Mouse (Mus musculus) layer of hippocampus, adult 9-10 months (tissue): ENCODE measurements around the gene Snx12.
"Not testable (repeated sequence)": the region's sequence is repeated elsewhere in the genome, so short reads cannot be mapped to it uniquely, and the experiment has no call there.

Source experiments
- DNase-seq: peaks from one replicate; pipeline ENCODE4 v3.0.0; 2022; ENCODE audit warnings: low spot score

Snx12 gene

DNA sequence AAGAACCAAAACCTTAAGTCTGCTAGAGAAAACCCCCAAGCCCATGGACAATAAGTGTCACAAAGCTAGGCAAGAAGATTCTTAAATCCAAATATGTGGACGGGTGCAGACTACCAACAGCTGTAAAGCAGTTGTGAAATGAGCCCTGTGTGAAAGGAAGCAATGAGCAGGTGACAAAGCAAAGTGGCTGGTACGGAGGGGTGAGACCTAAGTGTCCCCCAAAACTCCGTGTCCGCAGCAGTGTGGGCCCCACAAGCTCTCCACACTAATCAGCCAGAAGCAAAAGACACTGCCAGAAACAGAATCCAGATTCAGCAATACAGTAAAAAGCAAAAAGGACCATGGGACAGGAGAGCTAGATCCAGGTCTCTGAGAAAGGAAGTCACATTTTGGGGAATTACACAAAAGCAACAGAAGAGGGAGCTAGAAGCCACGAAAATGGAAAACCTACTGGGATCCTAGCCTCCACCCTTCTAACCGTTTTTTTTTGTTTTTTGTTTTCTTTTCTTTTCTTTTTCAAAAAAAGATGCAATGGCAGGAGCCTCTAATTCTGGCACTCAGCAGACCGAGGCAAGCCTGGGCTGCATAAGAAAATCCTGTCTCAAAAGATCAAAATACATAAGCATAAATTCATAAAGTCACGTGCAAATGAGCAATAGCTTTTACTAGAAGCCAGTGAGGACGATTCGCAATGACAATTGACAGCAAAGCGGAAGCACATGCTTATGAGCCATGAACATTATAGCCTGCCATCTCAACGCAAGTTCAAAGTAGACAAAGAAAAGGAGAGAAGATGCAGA, 90.2 kb downstream of the Snx12 start:
- peak; percentile 35 for DNase-seq

GRCm38 (mm10) chrX:101131001-101131400, 91.4 kb downstream of the Snx12 start:
- DNase-seq = peak; percentile 63

GRCm38 (mm10) chrX:101128559-101128958, 93.8 kb downstream of the Snx12 start:
- no peak for DNase-seq

DNA sequence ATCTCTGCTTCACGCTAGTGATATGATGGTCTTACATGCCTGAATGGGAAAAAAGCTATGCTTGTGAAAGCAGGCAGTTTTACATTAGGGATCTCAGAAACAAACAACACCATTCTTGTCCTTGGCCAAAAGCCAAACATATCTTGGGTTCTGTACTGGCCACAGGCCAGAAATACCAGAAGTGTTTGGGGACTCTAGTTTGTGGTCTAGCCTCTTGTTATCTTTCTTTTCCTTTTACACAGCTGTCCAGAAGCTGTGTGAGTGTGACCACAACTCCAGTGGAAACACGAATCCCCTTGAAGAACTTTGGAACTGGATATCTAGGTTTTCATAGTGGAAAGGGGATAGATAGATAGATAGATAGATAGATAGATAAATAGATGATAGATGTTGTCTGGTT, 95.4 kb downstream of the Snx12 start:
- DNase-seq = no peak

- no peak for DNase-seq
Measured at GRCm38 (mm10) chrX:101126474-101126955, 95.8 kb downstream of the Snx12 start.

- no peak for DNase-seq
Measured at GRCm38 (mm10) chrX:101120546-101120945, 101.8 kb downstream of the Snx12 start.

DNA sequence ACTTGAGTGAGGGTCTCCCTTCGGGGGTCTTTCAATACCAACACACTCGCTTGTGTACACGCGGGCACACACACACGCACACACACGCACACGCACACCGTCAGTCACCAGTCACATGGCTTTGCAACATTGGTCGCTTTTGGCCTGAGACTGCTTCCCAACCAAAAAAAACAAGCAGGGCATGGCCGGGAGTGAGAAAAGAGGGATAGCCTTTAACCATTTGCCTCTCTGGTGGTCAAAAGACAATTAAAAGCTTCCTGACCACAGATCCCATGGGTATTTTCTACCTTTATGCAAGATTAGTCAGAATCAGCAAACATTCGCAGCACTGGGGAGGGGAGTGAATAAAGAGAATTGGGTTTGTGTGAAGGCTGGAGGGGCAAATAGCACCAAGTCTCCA, 136.4 kb downstream of the Snx12 start, which contains the start of gene Slc7a3:
Slc7a3 (minus strand) TSS at position 101 of the 400 bp plus-strand sequence.
- no peak for DNase-seq

GRCm38 (mm10) chrX:101085211-101085610, 137.2 kb downstream of the Snx12 start:
- DNase-seq = not testable (repeated sequence)

- DNase-seq = no peak
Measured at GRCm38 (mm10) chrX:101084192-101084591, 138.2 kb downstream of the Snx12 start.

DNA sequence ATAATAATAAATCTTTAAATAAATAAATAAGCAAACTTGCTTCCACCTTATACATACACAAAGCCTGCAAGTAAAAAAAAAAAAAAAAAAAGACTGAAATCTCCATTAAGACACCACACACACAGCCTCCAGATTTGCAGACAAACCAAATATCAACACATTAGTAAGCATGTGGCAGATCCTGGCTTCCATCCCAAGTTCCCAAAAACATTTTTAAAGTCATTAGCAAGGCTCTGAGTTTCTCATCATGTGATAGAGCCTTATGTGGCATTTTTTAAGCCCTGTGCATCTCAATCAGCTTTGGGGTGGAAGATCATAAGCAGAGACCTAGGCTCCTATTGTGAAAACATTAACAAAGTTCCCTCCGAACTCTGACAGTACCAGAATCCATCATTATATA, 157.1 kb downstream of the Snx12 start:
- no peak for DNase-seq

DNA sequence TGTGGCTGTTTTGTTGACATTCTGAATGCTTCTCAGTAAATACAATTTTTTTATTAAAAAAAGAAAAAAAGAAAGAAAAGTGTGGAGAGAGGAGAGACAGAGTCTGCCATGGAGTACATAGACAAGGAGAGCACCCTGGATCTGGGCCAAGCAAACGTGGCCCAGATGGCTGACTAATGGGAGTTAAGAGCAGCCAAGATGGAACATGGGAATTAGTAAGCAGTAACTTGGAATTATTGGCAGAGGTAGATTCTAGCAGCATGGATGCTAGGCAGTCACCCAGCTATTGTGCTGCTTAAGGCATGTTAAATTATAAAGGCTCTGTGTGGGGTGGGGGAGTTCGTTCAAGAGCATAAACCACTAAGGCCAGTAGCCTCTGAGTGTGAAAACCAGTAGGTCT, 158.9 kb downstream of the Snx12 start:
- DNase-seq = no peak

DNA sequence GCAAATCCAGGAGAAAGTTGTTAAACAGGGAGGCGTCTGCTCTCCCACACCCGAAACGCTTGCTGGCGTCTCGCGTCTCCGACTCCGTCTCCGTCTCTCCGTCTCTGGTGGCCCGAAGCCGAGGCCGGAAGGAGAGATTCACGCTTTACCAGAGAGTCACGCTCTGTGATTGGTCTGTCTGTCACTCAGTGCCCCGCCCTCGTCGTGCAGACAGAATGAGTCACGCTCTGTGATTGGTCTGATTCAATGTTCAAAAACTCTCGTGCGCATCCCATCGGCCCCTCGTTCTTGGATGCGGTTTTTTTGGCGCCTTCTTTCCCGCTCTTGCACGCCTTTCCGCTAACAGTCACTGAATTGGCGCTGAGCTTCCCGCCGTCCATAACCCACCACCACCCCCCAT, 162.8 kb downstream of the Snx12 start, which contains the start of gene Tex11:
Tex11 (minus strand) TSS at position 127 of the 400 bp plus-strand sequence.
- no peak for DNase-seq
